Mouse (Mus musculus) frontal cortex, postnatal 36 days (tissue): ENCODE measurements around the gene Gm49368.
"Not testable (repeated sequence)": the region's sequence is repeated elsewhere in the genome, so short reads cannot be mapped to it uniquely, and the experiment has no call there.

Source experiments
- DNase-seq, 2 experiments: peaks; one replicate each; pipeline ENCODE4 v3.0.0; 2022; ENCODE audit warnings: low spot score in 2 of 2

Gm49368 gene

DNA sequence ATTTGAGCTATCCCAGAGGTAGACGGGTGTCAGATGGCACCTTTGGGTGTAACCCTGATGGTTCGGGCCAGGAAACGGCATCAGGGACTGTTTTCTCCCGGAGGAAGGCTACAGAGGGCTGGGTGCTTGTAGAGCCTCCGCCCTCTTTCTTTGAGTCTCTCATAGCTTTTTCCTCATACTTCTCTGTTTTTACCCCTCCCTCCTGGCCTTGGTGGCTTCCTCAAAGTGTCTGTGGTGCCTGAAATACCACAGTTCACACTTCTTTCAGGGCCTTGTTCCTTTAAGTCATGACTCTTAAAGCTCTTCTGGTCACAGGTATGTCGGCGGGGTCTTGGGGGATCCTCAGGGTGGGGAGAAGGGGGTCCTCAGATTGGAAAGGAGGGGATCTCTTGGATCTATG is at the start of gene Gm49368, which contains the start of gene Itgam:
Gm49368 (plus strand) TSS at position 228 of the 400 bp plus-strand sequence.
Itgam (plus strand) TSS at position 185 of the 400 bp plus-strand sequence.
- DNase-seq, result no peak

DNA sequence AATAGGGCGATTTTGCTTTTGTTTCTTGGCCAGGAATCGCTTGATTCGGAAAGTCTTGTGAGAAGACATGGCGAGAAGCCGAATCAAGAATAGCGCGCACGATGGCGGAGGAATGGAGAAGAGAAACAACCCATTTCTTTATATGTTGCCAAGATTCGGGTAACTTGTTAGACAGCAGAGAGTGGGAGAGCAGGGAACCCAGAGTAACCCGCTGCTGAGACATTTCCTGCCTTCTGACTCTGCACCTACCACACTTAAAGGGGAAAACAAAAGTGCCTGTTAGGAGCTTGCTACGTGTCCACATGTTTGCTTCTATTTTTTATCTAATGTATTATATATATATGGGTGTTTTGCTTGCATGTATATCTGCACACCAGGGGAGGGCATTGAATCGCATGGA is 49.4 kb upstream of the Gm49368 start:
- no peak for DNase-seq

DNA sequence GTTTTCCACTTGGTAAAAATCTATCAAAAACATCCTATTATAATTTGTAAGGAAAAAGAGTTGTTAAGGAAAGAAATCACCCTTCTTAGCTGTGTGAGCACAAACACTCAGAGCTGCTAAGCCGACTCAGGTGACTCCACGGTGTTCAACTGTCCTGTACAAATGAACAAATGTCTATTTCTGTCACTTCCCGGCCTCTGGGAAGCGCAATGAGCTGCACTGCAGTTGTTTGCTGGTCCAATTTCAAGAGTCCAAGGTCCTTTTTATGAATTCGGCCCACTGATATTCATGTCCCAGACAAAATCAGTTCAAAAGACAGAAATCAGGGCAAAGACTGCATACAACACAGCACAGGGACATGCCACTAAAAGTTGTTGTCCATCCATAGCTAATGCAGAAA is 46.3 kb upstream of the Gm49368 start:
- not testable (repeated sequence) for DNase-seq

DNA sequence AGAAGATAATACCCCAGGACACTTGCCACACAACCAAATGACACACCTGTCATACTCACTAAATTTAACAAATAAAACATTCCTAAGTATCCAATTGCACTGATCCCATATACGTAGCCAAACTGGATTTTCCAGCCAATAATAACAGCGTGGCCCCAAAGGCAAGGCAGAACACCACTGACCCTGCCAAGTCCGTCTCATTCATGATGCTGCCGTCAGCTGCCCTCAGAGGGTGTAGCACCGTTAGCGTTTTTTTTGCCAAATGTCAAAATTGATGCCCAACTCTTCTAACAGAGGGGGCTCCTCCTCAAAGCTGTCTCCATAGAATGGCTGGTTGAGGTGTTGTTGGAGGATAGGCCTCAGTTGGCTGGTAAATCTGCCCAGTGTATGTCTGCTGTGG is 45.8 kb upstream of the Gm49368 start:
- no peak for DNase-seq

DNA sequence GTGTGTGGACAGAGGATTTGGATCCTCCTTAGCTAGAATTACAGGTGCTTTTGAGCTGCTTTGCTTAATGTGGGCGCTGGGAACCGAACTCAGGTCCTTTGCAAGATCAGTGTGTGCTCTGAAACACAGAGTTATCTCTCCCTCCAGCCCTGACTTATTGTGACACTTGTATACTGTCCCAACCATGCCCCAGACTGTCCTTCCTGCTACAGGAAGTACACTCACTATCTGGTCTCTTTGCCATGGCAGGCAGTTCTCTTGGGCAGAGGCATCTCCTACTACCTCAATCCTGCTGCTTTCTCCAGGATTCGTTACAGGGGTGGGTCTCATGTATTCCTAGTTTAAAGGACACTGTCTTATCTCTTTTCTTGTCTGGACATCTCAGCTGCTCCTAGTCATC is 44.2 kb upstream of the Gm49368 start:
- no peak for DNase-seq

DNA sequence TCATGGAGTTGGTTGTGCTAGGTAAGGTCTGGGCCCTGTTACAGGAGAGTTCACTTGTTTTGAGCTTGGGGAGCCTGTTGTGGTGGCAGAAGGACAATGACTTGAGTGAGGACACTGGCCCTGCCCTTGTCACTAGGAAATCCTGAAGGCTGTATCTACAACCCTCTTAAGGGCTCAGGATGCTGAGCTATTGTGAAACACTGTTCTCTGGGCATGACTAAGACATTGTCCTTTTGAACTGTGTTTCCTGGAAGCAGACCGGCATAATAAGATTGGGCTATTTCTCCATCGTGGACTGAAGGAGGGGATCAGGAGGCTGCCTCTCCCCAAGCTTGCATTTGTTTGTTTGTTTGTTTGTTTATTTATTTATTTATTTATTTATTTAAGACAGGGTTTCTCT is 43.3 kb upstream of the Gm49368 start:
- DNase-seq, result no peak

DNA sequence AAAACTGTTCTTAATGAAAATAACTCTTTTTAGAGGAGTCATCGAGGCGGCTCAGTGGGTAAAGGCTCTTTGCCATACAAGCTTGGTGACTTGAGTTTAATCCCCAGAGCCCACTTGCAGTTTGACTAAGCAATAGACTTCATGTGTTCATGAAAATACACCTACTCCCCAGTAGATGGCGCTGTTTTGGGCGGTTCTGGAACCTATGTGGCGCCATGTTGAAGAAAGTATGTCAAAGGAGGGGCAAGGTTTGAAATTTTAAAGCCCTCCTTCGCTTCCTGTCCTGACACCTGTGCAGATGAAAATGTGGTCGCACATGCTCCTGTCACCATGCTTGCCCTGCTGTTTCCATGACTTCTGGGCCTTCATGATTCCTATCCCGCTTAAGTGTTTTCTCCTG is 39.5 kb upstream of the Gm49368 start:
- no peak for DNase-seq

DNA sequence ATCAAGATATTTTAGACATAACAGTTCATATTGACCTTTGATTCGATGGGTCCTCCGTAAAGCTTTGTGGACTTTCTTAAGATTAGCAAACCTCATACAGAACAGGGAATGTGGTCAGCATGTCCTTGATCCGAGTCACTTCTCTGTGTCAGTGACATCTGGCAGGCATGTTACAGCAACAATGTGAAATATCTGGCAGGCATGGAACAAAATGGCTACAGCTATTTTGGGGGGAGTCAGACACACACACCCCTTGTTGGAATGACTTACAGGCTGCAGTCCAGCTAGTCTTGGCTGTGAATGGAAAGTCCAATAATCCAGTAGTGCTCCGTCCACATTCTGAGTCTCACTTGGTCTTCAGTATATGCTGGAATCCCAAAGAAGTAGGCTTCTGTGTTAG is 38.9 kb upstream of the Gm49368 start:
- no peak for DNase-seq

DNA sequence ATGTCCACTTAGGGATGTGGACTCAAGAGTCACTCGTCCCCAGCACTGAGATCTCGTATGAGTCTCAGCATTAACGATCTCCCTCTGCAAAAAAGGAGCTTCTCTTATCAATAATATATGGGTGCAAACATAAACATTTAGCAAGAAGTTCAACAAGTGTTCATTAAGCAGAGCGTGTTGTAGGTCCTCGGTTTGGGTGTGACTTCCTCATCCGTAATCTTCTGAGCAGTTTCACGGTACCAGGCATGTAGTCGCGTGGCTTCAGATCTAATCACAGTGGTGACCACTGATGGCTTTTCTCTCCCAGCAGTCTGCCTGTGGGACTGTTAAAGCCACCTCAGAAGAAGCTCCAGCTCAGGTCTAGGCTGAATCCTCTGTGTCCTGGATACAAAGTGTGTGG is 38.1 kb upstream of the Gm49368 start:
- no peak for DNase-seq

DNA sequence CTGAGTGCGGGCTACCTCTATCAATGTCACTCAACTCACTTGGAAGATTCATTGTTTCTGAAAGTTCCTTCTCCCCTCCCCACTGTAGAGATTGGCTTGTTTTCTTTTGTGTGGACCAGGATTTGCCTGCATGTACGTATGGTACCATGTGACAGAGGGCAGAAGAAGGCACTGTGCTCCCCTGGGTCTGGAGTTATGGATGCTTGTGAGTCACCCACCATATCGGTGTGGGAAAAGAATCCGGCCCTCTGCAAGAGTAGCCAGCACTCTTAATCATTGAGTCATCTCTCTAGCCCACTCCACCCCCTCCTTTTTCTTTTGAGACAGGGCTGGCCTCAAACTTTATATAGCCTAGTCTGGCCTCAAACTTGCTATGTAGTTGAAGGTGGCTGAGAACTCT is 37.6 kb upstream of the Gm49368 start:
- no peak for DNase-seq

DNA sequence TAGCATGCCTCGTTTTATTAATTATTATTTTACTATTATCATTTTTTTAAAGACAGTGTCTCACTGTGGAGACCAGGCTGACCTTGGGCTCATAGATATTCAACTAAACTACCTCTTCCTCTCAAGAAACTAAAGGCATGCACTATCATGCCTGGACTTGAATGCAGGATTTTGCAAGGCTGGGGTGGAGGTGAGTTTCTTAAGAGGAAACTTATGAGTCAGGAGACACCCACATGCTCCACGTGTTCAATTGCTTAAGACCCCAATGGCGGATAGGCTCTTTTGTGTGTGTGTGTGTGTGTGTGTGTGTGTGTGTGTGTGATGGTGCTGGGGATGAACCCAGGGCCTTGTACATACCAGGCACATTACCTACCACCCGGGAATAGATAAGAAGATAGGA is 37.1 kb upstream of the Gm49368 start:
- no peak for DNase-seq

DNA sequence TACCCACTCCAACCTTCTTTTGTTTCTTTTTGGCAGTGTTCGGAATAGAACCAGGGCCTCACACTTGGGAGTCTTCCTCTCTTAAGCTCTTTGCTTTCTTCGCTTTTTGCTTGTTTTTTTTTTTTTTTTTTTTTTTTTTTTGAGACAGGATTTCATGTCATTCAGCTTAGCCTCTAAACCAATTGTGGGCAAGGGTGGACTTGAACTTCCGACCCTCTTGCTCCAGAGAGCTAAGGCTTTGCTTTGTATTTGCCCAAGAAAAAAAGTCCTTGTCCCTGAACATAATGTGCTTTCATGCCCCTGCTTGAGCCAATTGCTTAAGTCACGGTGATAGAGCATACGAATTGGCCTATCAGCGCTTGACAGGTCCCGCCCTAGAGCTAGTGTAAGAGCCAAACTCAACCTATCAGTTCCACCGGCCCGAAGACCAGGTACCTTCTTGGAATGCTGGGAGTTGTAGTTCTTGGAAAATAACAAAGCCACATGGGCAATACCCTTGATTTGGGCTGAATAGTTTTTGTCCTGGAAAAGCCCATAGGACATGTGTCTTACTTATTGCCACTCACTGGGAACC is 31.0 kb upstream of the Gm49368 start:
- DNase-seq, result no peak

DNA sequence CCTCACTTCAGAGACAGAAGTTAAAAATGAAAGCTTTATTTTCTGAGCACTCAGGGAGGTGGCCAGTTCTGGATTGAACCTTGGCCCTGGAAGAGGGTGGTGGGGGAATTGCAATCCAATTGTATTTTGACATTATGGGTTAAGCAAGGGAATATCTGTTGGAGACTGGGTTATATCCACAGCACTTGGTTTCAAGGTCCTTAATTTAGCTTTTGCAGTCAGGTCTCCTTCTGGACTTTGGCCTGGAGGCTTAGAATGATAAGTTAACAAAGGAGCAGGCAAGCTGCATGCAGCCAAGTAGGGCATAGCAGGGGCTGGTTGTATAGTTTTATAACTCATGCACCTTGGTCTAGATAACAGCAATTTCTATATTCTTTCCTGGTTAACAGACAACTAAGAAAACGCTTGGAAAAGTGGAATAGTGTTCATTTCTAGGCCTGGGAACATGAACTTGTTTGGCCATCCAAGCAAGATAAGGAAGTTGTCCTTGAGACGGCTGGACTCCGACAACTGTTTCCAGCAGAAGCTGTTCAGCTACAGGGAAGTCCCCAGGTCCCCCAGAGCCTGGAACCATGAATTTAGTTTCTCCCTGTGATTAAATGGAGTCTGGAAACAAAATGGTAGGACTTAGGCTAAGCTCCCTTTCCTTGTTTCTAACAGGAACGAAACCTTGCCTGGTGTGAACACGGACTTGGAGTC is 30.0 kb upstream of the Gm49368 start:
- no peak for DNase-seq

DNA sequence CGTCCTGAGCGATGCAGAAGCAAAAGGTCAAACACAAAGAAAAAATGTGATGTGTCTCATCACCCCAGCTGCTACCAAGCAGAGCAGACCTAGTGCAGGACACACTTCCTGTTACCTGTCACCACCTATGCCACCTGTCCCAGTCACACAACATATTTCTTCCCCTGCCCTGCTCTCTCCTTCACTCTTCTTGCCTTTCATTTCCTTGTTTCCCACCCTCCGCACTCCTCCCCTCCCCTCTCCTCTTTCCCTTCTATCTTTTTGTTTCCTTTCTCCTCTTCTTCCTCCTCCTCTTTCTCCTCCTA is 29.5 kb upstream of the Gm49368 start:
- DNase-seq, result no peak

DNA sequence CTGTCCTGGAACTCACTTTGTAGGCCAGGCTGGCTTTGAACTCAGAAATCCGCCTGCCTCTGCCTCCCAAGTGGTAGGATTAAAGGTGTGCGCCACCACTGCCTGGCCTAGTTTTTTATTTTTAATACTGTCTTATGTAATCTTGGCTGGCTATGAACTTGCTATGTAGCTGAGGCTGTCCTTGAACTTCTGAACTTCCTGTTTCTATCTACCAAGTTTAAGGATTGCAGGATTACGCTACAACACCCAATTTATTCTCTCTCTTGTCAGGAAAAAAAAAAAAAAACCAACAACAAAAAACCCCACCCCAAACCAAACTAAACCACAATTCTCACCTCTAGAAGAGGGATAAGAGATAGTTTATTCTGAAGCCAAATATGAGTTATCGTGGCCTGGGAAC is 28.9 kb upstream of the Gm49368 start:
- DNase-seq, result no peak

DNA sequence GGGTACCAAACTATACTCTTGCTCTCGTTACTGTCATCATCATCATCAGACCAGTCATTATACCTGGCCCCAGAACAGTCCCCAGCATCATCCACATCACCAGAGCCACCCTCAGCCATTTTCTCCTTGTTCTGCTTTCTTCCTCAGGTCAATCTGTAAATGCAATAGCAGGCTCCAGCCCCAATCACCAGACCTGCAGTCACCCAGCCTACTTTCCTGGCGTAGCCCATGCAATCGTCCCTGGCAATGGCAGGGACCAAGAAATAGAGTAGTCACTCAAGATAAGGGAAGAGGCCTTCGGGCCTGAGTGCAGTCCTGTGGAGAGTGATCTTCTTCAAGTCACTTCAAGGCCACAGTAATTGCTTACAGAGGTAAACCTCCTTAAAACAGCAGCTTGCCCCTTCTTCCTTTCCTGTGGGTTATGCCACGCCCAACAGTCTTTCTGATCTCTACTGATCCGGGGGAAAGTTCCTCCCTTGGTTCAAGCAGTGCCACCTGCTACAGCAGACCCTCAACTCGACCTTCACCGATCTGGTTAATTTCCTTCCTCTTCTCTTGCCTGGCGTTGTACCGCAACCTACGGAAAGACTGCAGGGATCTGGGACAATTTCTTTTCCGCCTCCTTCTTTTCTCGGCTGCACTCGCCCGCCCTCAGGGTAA is 20.2 kb upstream of the Gm49368 start:
- not testable (repeated sequence) for DNase-seq

DNA sequence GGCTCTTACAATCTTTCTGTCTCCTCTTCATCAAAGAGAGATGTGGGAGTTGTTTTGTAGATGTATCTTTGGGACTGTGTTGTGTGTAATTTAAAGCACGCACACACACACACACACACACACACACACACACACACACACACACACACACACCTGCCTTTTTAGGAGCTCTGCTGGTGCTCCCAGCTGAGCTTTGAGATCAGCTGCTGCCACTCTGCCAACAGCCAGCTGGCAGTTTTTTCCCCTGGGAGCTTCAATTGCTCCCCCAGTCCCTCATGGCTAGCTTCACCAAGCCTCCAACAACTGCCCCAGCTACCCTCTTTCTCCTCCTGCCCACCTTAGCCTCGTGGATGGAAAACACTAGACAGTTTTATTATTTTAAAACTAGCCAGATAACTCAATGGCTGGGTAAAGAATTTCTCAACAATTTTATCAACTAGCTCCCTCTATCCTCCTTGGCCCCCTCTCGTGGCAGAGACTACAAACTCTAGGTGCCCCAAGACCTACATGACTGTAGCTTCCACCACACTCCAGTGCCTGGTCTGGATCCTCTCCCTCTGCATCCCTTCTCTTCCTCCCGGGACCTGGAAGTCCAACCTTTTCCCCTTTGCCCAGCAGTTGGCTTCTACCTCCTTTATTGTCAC is 18.2 kb upstream of the Gm49368 start:
- DNase-seq, result no peak

DNA sequence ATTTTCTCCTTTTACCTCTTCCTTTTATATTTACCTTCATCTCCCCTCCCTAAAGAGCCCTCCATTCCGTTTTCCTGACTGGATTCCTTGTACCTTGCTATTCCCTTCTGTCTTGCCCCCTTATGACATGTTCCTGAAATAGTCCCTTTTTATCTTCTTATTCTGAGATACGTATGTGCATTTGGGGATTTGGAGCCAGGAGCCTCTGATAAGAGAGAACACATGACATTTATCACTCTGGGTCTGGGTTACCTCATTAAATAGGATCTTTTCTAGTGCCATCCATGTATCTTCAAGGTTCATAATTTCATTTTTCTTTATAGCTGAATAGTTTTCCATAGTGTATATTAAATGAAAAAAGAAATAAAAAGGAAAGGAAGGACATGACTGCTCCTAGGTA is 16.8 kb upstream of the Gm49368 start:
- DNase-seq, result no peak

DNA sequence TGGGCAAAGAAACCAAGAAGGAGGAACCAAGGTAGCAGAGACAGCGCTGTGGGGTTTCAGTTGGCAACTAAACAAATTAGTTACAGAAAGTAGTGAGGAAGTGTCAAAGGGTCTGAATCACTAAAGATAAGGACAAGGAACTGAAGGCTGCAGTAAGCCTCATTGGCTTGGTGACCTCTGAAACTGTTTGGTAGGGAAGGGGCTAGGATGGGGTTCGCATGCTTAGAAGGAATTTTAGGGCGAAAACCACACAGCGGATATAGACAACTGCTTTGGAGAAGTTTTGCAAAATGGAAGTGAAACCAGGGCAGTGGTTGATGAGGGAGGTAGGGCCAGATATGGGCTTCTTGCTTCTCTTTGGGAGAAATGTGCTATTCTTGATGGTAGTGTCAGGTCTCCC is 13.7 kb upstream of the Gm49368 start:
- DNase-seq, result no peak

DNA sequence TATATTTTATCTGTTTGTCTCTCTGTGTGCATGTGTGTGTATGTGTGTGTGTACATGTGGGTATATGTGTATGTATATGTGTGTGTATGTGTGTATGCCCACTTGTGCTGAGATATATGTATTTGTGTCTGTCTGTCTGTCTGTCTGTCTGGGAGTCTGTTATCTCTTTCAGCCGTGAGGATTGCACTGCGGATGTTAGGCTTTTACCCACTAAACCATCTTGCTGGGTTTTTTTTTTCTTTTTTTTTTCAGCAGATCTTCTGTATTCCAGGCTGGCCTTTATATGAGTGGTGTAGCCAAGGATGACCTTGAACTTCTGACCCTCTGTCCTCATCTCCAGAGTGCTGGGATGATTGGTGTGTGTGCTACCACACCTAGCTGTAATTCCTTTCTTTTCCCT is 13.2 kb upstream of the Gm49368 start:
- DNase-seq, result no peak

DNA sequence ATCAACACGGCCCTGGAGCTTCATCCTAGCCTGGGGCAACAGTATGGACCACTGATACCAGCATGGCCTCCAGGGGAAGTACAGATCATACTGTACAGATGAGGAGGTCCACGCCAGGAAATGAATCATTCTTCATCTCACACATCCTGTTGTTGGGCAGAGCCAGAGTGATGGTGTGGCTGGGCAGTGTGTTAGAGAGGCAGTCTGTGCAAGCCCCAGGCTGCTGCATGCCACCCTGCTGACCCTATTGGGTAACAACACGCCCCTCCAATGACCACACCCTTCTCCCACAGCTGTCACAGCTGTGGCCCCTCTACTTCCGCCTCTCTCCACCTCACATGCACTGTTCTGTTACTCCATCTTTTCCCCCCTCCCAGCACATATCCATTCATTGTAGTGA is 11.7 kb upstream of the Gm49368 start:
- no peak for DNase-seq

DNA sequence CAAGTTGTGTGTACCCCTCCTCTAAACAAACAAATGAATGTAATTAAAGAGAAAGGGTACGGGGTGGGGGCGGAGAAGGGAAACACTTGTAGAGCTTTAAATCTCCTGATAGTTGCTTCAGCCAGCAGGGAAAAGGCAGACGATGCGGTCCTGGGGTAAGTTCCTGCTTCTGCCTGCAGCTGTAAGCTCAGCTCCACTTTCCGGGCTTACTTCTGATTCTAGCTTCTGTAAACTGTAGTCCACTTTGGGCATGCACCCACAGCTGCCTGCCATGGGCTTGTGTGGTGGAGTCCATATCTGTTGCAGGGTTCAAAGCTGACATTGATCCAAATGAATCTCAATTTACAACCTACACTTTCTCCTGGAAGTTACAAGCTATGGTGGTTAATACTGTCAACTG is 9.4 kb upstream of the Gm49368 start:
- no peak for DNase-seq

DNA sequence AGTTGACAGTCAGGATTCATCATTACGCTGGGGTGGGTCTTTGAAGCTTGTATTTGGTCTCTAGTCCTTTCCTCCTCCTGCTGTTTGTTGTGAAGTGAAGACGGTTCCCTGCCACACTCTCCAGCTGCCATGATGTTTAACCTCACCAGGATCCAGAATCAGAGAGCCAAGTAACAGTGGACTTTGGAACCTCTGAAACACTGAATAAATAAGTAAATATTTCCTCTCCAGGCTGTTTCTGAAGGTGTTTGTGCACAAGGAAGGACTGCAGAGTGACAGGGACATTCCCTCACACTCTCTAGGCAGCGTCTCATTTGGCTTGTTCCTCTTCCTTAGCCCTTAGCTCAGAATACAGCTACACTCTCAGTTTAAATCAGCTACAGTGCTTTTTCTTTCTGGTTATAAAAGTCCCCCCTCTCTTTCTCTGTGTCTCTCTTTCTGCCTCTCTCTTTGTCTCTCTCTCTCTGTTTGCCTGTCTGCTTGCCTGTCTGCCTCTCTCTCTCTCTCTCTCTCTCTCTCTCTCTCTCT is 5.5 kb upstream of the Gm49368 start:
- no peak for DNase-seq
